Mouse (Mus musculus): ENCODE results near the gene Nlgn1. TPM values are rescaled to one million over a fixed set of nuclear protein-coding genes. Genes with fewer than 3 reads are reported as not detected.

Gene Nlgn1
- polyA plus RNA-seq, 1 experiment from 2014 or later, result 19.1 TPM

GRCm38 (mm10) chr3:25858384-25858783 lies 473.9 kb downstream of the Nlgn1 start:
- no peaks in the 10 kb centered on the region for H3K4me1 ChIP-seq (replicated peaks)
- H3K4me3 ChIP-seq, result no peak overlapping the region
- H3K36me3 ChIP-seq, result no peaks in the 10 kb centered on the region
- no peak overlapping the region for H3K27ac ChIP-seq
- no peak for ATAC-seq (ENCODE audit: low FRiP score)
- no peaks in the 10 kb centered on the region for H3K9me3 ChIP-seq
- H3K9ac ChIP-seq, result no peak overlapping the region
- H3K4me2 ChIP-seq, result no peak overlapping the region
- no peaks in the 10 kb centered on the region for H3K27me3 ChIP-seq

GRCm38 (mm10) chr3:25844686-25845462 lies 487.4 kb downstream of the Nlgn1 start:
- WGBS, result 82% methylated on average over 7 of the region's 7 CpGs
- H3K9ac ChIP-seq, result no peak overlapping the region
- H3K36me3 ChIP-seq, result no peaks in the 10 kb centered on the region
- no peak overlapping the region for H3K4me2 ChIP-seq
- no peaks in the 10 kb centered on the region for H3K4me1 ChIP-seq (replicated peaks)
- H3K27ac ChIP-seq, result no peak overlapping the region
- H3K4me3 ChIP-seq, result no peak overlapping the region
- ATAC-seq (ENCODE audit: low FRiP score), result no peak
- H3K27me3 ChIP-seq, result no peaks in the 10 kb centered on the region
- no peaks in the 10 kb centered on the region for H3K9me3 ChIP-seq

GRCm38 (mm10) chr3:25830237-25830636 lies 502.0 kb downstream of the Nlgn1 start:
- Histone ChIP-seq H3K4me3 (no peak overlapping the region), H3K4me1 (replicated peaks) (no peaks in the 10 kb centered on the region), H3K36me3 (no peaks in the 10 kb centered on the region), H3K9ac (no peak overlapping the region), H3K27ac (no peak overlapping the region), H3K4me2 (no peak overlapping the region), H3K9me3 (no peaks in the 10 kb centered on the region), H3K27me3 (no peaks in the 10 kb centered on the region)
- 81% methylated on average over 2 of the region's 2 CpGs for WGBS
- no peak for ATAC-seq (ENCODE audit: low FRiP score)

GRCm38 (mm10) chr3:25813368-25813767 lies 518.9 kb downstream of the Nlgn1 start:
- no peak overlapping the region for H3K4me2 ChIP-seq
- H3K9me3 ChIP-seq, result no peaks in the 10 kb centered on the region
- ATAC-seq (ENCODE audit: low FRiP score), result no peak
- H3K36me3 ChIP-seq, result no peaks in the 10 kb centered on the region
- H3K4me3 ChIP-seq, result no peak overlapping the region
- no peaks in the 10 kb centered on the region for H3K4me1 ChIP-seq (replicated peaks)
- no peaks in the 10 kb centered on the region for H3K27me3 ChIP-seq
- 92% methylated on average over 3 of the region's 3 CpGs for WGBS
- H3K9ac ChIP-seq, result no peak overlapping the region
- H3K27ac ChIP-seq, result no peak overlapping the region

- H3K4me2 ChIP-seq, result peak overlapping the region; percentile 29; the same call in 1 of the 2 replicates
- H3K27ac ChIP-seq, result peak overlapping the region; percentile 58
- no peaks in the 10 kb centered on the region for H3K9me3 ChIP-seq
- H3K4me3 ChIP-seq, result no peak overlapping the region
- no peaks in the 10 kb centered on the region for H3K36me3 ChIP-seq
- 9% methylated on average over 3 of the region's 3 CpGs for WGBS
- H3K4me1 ChIP-seq (replicated peaks), result peaks cover 12% of the 10 kb centered on the region
- H3K27me3 ChIP-seq, result no peaks in the 10 kb centered on the region
- ATAC-seq (ENCODE audit: low FRiP score), result peak; percentile 97
- no peak overlapping the region for H3K9ac ChIP-seq
Observed at GRCm38 (mm10) chr3:25807559-25807958, 524.7 kb downstream of the Nlgn1 start.

GRCm38 (mm10) chr3:25781651-25782050 lies 550.6 kb downstream of the Nlgn1 start:
- 71% methylated on average over 2 of the region's 2 CpGs for WGBS
- Histone ChIP-seq H3K27ac (no peak overlapping the region), H3K36me3 (no peaks in the 10 kb centered on the region), H3K27me3 (no peaks in the 10 kb centered on the region), H3K4me1 (replicated peaks) (no peaks in the 10 kb centered on the region), H3K4me2 (no peak overlapping the region), H3K4me3 (no peak overlapping the region), H3K9me3 (no peaks in the 10 kb centered on the region), H3K9ac (no peak overlapping the region)
- ATAC-seq (ENCODE audit: low FRiP score), result no peak

GRCm38 (mm10) chr3:25775437-25775836 lies 556.8 kb downstream of the Nlgn1 start:
- H3K27ac ChIP-seq, result no peak overlapping the region
- no peaks in the 10 kb centered on the region for H3K9me3 ChIP-seq
- H3K36me3 ChIP-seq, result no peaks in the 10 kb centered on the region
- H3K4me3 ChIP-seq, result no peak overlapping the region
- peaks cover 3% of the 10 kb centered on the region; the same call in 1 of the 2 replicates for H3K4me1 ChIP-seq (replicated peaks)
- H3K4me2 ChIP-seq, result no peak overlapping the region
- H3K27me3 ChIP-seq, result no peaks in the 10 kb centered on the region
- 83% methylated on average over 6 of the region's 6 CpGs for WGBS
- H3K9ac ChIP-seq, result no peak overlapping the region
- no peak for ATAC-seq (ENCODE audit: low FRiP score)

- Histone ChIP-seq H3K9ac (no peak overlapping the region), H3K4me3 (no peak overlapping the region), H3K27ac (no peak overlapping the region; the same call in 1 of the 2 replicates), H3K36me3 (no peaks in the 10 kb centered on the region), H3K27me3 (no peaks in the 10 kb centered on the region), H3K9me3 (no peaks in the 10 kb centered on the region), H3K4me2 (no peak overlapping the region), H3K4me1 (replicated peaks) (peaks cover 3% of the 10 kb centered on the region; the same call in 1 of the 2 replicates)
- 60% methylated on average over 4 of the region's 4 CpGs for WGBS
- peak; percentile 63; the same call in 1 of the 2 replicates for ATAC-seq (ENCODE audit: low FRiP score)
Observed at GRCm38 (mm10) chr3:25773908-25774307, 558.4 kb downstream of the Nlgn1 start.

GRCm38 (mm10) chr3:25773467-25773866 lies 558.8 kb downstream of the Nlgn1 start:
- Histone ChIP-seq H3K27me3 (no peaks in the 10 kb centered on the region), H3K9me3 (no peaks in the 10 kb centered on the region), H3K4me1 (replicated peaks) (peaks cover 3% of the 10 kb centered on the region; the same call in 1 of the 2 replicates), H3K9ac (no peak overlapping the region), H3K4me3 (no peak overlapping the region), H3K4me2 (no peak overlapping the region), H3K27ac (no peak overlapping the region), H3K36me3 (no peaks in the 10 kb centered on the region)
- 0 out of 2 replicates have a peak, but pooled peaks have one; percentile 54 for ATAC-seq (ENCODE audit: low FRiP score)

GRCm38 (mm10) chr3:25763689-25764088 lies 568.6 kb downstream of the Nlgn1 start:
- Histone ChIP-seq H3K9me3 (no peaks in the 10 kb centered on the region), H3K27me3 (no peaks in the 10 kb centered on the region), H3K4me1 (replicated peaks) (no peaks in the 10 kb centered on the region), H3K4me2 (no peak overlapping the region), H3K27ac (no peak overlapping the region), H3K4me3 (no peak overlapping the region), H3K9ac (no peak overlapping the region), H3K36me3 (no peaks in the 10 kb centered on the region)
- 85% methylated on average over 4 of the region's 4 CpGs for WGBS
- ATAC-seq (ENCODE audit: low FRiP score), result no peak

GRCm38 (mm10) chr3:25757813-25758212 lies 574.4 kb downstream of the Nlgn1 start:
- Histone ChIP-seq H3K4me3 (no peak overlapping the region), H3K4me2 (no peak overlapping the region), H3K9me3 (no peaks in the 10 kb centered on the region), H3K27ac (no peak overlapping the region), H3K4me1 (replicated peaks) (no peaks in the 10 kb centered on the region), H3K9ac (no peak overlapping the region), H3K27me3 (no peaks in the 10 kb centered on the region), H3K36me3 (no peaks in the 10 kb centered on the region)
- ATAC-seq (ENCODE audit: low FRiP score), result no peak
- WGBS, result 90% methylated on average over 2 of the region's 2 CpGs

GRCm38 (mm10) chr3:25724111-25724510 lies 608.1 kb downstream of the Nlgn1 start:
- ATAC-seq (ENCODE audit: low FRiP score), result no peak
- 87% methylated on average over 1 of the region's 1 CpGs for WGBS
- Histone ChIP-seq H3K36me3 (no peaks in the 10 kb centered on the region), H3K4me1 (replicated peaks) (no peaks in the 10 kb centered on the region), H3K9me3 (no peaks in the 10 kb centered on the region), H3K27me3 (no peaks in the 10 kb centered on the region), H3K9ac (no peak overlapping the region), H3K4me3 (no peak overlapping the region), H3K27ac (no peak overlapping the region), H3K4me2 (no peak overlapping the region)

GRCm38 (mm10) chr3:25721464-25721863 lies 610.8 kb downstream of the Nlgn1 start:
- no peaks in the 10 kb centered on the region for H3K4me1 ChIP-seq (replicated peaks)
- no peak for ATAC-seq (ENCODE audit: low FRiP score)
- H3K9ac ChIP-seq, result no peak overlapping the region
- H3K36me3 ChIP-seq, result no peaks in the 10 kb centered on the region
- H3K27me3 ChIP-seq, result no peaks in the 10 kb centered on the region
- no peaks in the 10 kb centered on the region for H3K9me3 ChIP-seq
- no peak overlapping the region for H3K4me3 ChIP-seq
- WGBS, result 76% methylated on average over 5 of the region's 5 CpGs
- H3K4me2 ChIP-seq, result no peak overlapping the region
- no peak overlapping the region for H3K27ac ChIP-seq
